Mouse (Mus musculus): ENCODE results near the gene Rnf223. TPM values are rescaled to one million over a fixed set of nuclear protein-coding genes. Genes with fewer than 3 reads are reported as not detected.

Rnf223 gene
- polyA plus RNA-seq, 1 experiment from 2014 or later: 0.17 TPM

GRCm38 (mm10) chr4:156126841-156127240 lies 3.5 kb upstream of the Rnf223 start:
- no peaks in the 10 kb centered on the region for H3K27me3 ChIP-seq (ENCODE audit: insufficient read depth, low read length)
- no peaks in the 10 kb centered on the region for H3K4me1 ChIP-seq (replicated peaks; ENCODE audit: insufficient read depth, low read length)
- ATAC-seq (replicated peaks; ENCODE audit: low FRiP score, low read depth) (no peak), DNase-seq (ENCODE audit: low spot score) (no peak)
- WGBS: 84% methylated on average over 7 of the region's 7 CpGs
- no peak for TF ChIP-seq CTCF (IDR thresholded peaks at IDR 0.05; ENCODE audit: low read depth)
- H3K9ac ChIP-seq (ENCODE audit: low read depth, low read length): no peak overlapping the region
- no peak overlapping the region for H3K4me2 ChIP-seq (ENCODE audit: low read length)
- H3K36me3 ChIP-seq (ENCODE audit: insufficient read depth, low read length): peaks cover 17% of the 10 kb centered on the region
- no peak overlapping the region for H3K4me3 ChIP-seq (replicated peaks; ENCODE audit: low read depth, low read length)
- H3K27ac ChIP-seq: no peak overlapping the region
- no peaks in the 10 kb centered on the region for H3K9me3 ChIP-seq (replicated peaks; ENCODE audit: low read length)

GRCm38 (mm10) chr4:156128746-156129145 lies 1.6 kb upstream of the Rnf223 start:
- DNase-seq (ENCODE audit: low spot score): no peak
- Histone ChIP-seq H3K36me3 (ENCODE audit: insufficient read depth, low read length) (peaks cover 6% of the 10 kb centered on the region), H3K4me1 (replicated peaks; ENCODE audit: insufficient read depth, low read length) (0 out of 2 replicates have a peak, but pooled peaks cover under 1% of the 10 kb centered on the region), H3K9ac (ENCODE audit: low read depth, low read length) (no peak overlapping the region), H3K4me2 (ENCODE audit: low read length) (no peak overlapping the region), H3K9me3 (replicated peaks; ENCODE audit: low read length) (no peaks in the 10 kb centered on the region), H3K4me3 (replicated peaks; ENCODE audit: low read depth, low read length) (no peak overlapping the region), H3K27ac (no peak overlapping the region), H3K27me3 (ENCODE audit: insufficient read depth, low read length) (no peaks in the 10 kb centered on the region)
- no peak for ATAC-seq (replicated peaks; ENCODE audit: low FRiP score, low read depth)
- TF ChIP-seq CTCF (IDR thresholded peaks at IDR 0.05; ENCODE audit: low read depth): no peak
- 87% methylated on average over 5 of the region's 5 CpGs for WGBS

- TF ChIP-seq CTCF (IDR thresholded peaks at IDR 0.05; ENCODE audit: low read depth): no peak
- H3K4me2 ChIP-seq (ENCODE audit: low read length): no peak overlapping the region
- peaks cover 3% of the 10 kb centered on the region; the same call in 1 of the 2 replicates for H3K4me1 ChIP-seq (replicated peaks; ENCODE audit: insufficient read depth, low read length)
- no peak overlapping the region for H3K4me3 ChIP-seq (replicated peaks; ENCODE audit: low read depth, low read length)
- H3K27ac ChIP-seq: no peak overlapping the region
- 54% methylated on average over 10 of the region's 10 CpGs for WGBS
- DNase-seq (ENCODE audit: low spot score) (no peak), ATAC-seq (replicated peaks; ENCODE audit: low FRiP score, low read depth) (0 out of 2 replicates have a peak, but pooled peaks have one; percentile 16)
- no peaks in the 10 kb centered on the region for H3K27me3 ChIP-seq (ENCODE audit: insufficient read depth, low read length)
- H3K36me3 ChIP-seq (ENCODE audit: insufficient read depth, low read length): no peaks in the 10 kb centered on the region; the same call in 1 of the 2 replicates
- H3K9me3 ChIP-seq (replicated peaks; ENCODE audit: low read length): no peaks in the 10 kb centered on the region
- no peak overlapping the region for H3K9ac ChIP-seq (ENCODE audit: low read depth, low read length)
These were observed 627 bp downstream of the Rnf223 start for GRCm38 (mm10) chr4:156130940-156131339.

GRCm38 (mm10) chr4:156133334-156133733 lies 3.0 kb downstream of the Rnf223 start:
- H3K36me3 ChIP-seq (ENCODE audit: insufficient read depth, low read length): no peaks in the 10 kb centered on the region
- DNase-seq (ENCODE audit: low spot score): no peak
- H3K27ac ChIP-seq: 0 out of 2 replicates have a peak overlapping the region, but pooled peaks have one; percentile 34
- peaks cover 3% of the 10 kb centered on the region; the same call in 1 of the 2 replicates for H3K4me1 ChIP-seq (replicated peaks; ENCODE audit: insufficient read depth, low read length)
- H3K9me3 ChIP-seq (replicated peaks; ENCODE audit: low read length): no peaks in the 10 kb centered on the region
- no peak overlapping the region for H3K4me3 ChIP-seq (replicated peaks; ENCODE audit: low read depth, low read length)
- H3K27me3 ChIP-seq (ENCODE audit: insufficient read depth, low read length): no peaks in the 10 kb centered on the region
- WGBS: 68% methylated on average over 5 of the region's 5 CpGs
- no peak for ATAC-seq (replicated peaks; ENCODE audit: low FRiP score, low read depth)
- H3K9ac ChIP-seq (ENCODE audit: low read depth, low read length): no peak overlapping the region
- H3K4me2 ChIP-seq (ENCODE audit: low read length): no peak overlapping the region
- no peak for TF ChIP-seq CTCF (IDR thresholded peaks at IDR 0.05; ENCODE audit: low read depth)

- Histone ChIP-seq H3K9ac (ENCODE audit: low read depth, low read length) (no peak overlapping the region), H3K9me3 (replicated peaks; ENCODE audit: low read length) (no peaks in the 10 kb centered on the region), H3K36me3 (ENCODE audit: insufficient read depth, low read length) (no peaks in the 10 kb centered on the region), H3K27me3 (ENCODE audit: insufficient read depth, low read length) (no peaks in the 10 kb centered on the region), H3K4me1 (replicated peaks; ENCODE audit: insufficient read depth, low read length) (peaks cover 3% of the 10 kb centered on the region; the same call in 1 of the 2 replicates), H3K27ac (0 out of 2 replicates have a peak overlapping the region, but pooled peaks have one; percentile 34), H3K4me2 (ENCODE audit: low read length) (no peak overlapping the region), H3K4me3 (replicated peaks; ENCODE audit: low read depth, low read length) (no peak overlapping the region)
- ATAC-seq (replicated peaks; ENCODE audit: low FRiP score, low read depth) (no peak), DNase-seq (ENCODE audit: low spot score) (no peak)
- TF ChIP-seq CTCF (IDR thresholded peaks at IDR 0.05; ENCODE audit: low read depth): no peak
- whole genome bisulfite sequencing: 78% methylated on average over 12 of the region's 12 CpGs
These were observed 3.8 kb downstream of the Rnf223 start for GRCm38 (mm10) chr4:156133943-156134605.

- no peak overlapping the region for H3K4me2 ChIP-seq (ENCODE audit: low read length)
- WGBS: 87% methylated on average over 13 of the region's 13 CpGs
- no peak for ATAC-seq (replicated peaks; ENCODE audit: low FRiP score, low read depth)
- no peak for DNase-seq (ENCODE audit: low spot score)
- H3K4me3 ChIP-seq (replicated peaks; ENCODE audit: low read depth, low read length): no peak overlapping the region
- no peaks in the 10 kb centered on the region for H3K9me3 ChIP-seq (replicated peaks; ENCODE audit: low read length)
- H3K27ac ChIP-seq: no peak overlapping the region
- no peaks in the 10 kb centered on the region for H3K36me3 ChIP-seq (ENCODE audit: insufficient read depth, low read length)
- no peak overlapping the region for H3K9ac ChIP-seq (ENCODE audit: low read depth, low read length)
- H3K4me1 ChIP-seq (replicated peaks; ENCODE audit: insufficient read depth, low read length): peaks cover 3% of the 10 kb centered on the region; the same call in 1 of the 2 replicates
- TF ChIP-seq CTCF (IDR thresholded peaks at IDR 0.05; ENCODE audit: low read depth): no peak
- H3K27me3 ChIP-seq (ENCODE audit: insufficient read depth, low read length): no peaks in the 10 kb centered on the region
These were observed 4.8 kb downstream of the Rnf223 start for GRCm38 (mm10) chr4:156135112-156135511.
